Mouse (Mus musculus): Measurements from ENCODE around the gene Fetub.

The Fetub gene

DNA sequence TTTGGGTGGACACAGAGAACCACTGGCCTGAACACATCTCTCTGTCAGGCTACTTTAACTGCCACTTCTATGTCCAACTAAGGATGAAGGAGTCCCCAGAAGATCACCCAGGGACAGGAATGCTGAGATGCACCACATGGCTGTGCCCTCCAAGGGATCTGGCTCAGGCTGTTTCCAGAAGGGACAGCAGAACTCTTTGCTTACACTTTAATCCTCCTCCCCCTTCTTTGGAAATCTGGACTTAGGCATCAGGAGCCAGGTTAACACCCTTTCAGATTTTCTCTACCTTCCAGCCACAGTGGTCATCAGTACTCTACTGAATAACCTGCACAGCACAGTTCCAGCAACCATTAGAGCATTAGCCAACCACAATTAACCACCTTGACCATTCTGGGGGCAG lies 45.2 kb downstream of the Fetub start:
- DNase-seq (ENCODE audit: low spot score in 2 of 2) = no peak

DNA sequence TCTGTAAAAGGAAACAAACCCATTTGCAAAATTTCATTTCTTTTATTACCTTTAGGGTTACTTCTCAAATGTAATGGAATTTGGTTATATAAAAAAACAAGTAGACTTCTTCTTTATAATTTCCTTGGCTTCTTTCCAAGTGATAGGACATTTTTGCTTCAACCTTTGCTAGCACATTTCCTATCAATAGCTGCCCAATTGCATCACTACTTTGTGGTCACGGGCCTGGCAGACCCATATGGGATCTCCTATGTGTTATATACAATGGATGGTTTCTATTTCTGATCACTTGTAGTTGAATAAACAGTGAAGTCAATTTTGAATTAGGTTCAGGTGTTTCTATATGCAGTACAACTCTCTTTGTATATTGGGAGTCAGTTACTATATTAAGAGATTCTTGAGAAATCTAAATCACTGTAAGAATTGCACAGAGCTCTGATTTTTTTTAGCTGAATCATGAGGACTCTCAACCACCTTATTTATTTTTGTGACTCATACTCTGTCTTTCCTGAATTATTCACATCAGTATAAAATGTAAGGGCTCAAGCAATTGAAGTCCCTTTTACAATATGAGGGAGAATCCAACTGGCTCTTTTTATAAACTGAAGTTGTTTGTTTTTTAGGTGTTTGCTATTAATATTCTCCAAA lies 49.4 kb downstream of the Fetub start:
- DNase-seq (ENCODE audit: low spot score in 2 of 2) = no peak

Data from frontal cortex, postnatal 25 days (tissue).